Mouse (Mus musculus): ENCODE measurements around the gene Eif2b2.

Gene Eif2b2

DNA sequence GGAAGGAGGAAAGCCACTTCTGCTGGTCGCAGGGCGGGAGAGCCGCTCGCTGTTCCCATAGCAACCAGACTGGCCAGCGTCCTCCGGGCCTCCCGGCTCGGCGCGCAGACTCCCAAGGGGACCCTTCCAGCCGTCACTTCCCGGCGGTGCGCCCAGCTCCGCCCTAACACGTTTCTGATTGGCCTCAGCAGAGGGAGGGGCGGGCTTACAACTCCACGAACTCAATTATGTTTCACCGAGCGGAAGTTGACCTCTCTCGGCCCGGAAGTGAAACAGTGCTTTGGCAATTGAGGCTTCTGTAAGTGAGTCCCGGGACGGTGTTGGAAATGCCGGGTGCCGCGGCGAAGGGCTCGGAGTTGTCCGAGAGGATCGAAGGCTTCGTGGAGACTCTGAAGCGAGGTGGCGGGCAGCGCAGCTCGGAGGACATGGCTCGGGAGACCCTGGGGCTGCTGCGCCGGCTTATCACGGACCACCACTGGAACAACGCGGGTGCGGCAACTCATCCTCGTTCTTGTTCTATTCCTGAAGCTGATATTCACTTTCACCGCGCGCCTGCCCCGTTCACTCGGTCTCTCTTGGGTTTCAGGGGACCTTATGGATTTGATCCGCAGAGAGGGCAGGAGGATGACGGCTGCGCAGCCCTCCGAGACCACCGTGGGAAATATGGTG, at the start of gene Eif2b2:
Eif2b2 (plus strand) TSS at position 246 of the 669 bp plus-strand sequence.
- DNase-seq (ENCODE audit: low spot score): peak; percentile 94

- no peak for DNase-seq (ENCODE audit: low spot score)
These were observed 49.4 kb upstream of the Eif2b2 start for GRCm38 (mm10) chr12:85169877-85170276.

- no peak for DNase-seq (ENCODE audit: low spot score)
These were observed 48.9 kb upstream of the Eif2b2 start for GRCm38 (mm10) chr12:85170284-85170947.

- DNase-seq (ENCODE audit: low spot score): no peak
These were observed 48.4 kb upstream of the Eif2b2 start for GRCm38 (mm10) chr12:85170948-85171307.

GRCm38 (mm10) chr12:85174016-85174415, 45.3 kb upstream of the Eif2b2 start:
- no peak for DNase-seq (ENCODE audit: low spot score)

- no peak for DNase-seq (ENCODE audit: low spot score)
These were observed 44.1 kb upstream of the Eif2b2 start for GRCm38 (mm10) chr12:85175087-85175675.

DNA sequence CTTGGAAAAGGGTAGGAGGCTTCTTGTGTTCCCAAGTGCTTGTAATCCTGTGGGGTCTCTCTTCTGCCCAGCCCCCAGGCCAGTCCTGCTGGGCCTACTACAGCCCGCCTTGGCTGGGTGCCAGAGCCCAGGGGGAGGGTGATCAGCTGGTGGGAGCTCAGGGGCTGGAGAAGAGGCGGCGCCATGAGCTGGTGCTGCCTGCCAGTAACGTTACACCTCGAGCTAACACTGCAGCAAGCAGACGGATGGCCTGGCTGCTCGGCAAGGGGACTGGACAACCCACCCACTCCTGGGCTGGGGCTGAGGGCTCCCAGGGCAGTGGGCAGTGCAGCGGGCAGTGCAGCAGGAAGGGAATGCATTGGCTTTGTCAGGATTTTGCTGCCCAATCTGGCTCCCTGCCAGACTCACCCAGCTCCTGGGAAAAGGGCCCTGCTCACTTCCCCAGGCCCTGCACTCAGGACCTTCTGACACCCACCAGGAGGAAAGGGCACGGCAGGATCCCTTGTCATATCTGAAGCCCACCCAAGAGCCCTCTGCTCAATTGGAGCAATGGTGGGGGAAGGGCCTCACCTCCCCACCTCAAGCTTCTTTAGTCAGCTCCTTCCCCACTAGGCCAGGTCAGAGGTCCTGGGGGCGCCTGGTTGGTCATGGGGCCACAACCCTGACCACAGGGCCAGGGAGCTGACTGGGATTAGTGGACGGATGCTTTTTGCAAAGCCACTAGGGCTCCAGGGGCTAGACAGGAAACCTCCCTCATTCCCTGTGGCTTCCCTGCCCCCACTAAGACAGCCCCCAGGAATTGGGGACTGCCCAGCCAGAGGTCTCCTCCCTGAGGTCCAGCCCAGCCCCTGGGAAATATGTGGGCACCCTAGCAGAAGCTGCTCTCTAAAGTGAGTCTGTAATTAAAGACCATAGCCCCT, 43.1 kb upstream of the Eif2b2 start:
- DNase-seq (ENCODE audit: low spot score): no peak

GRCm38 (mm10) chr12:85176846-85177523, 42.3 kb upstream of the Eif2b2 start:
- DNase-seq (ENCODE audit: low spot score): peak; percentile 37

DNA sequence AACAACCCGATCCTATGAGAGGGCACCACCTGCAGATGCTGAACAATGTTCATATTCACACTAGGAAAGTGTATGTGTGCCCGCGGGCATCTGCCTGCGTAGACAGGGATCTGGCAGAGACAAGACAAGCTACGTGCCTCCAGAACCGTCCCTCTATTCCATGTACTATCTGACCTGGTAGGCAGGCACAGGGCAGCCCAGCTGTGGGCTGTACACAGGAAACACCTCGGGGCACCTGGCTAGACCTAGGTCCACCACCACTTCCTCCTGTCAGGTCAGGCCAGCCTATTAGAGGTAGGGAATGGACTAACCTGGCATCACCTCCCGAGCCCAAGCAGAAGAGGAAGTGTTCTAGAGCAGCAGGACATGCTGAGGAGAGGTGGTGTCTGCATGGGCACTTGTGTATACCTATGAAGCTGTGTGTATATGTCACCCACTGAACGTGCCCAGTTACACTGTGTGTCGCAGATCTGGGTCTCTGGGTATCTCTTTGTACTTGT, 41.5 kb upstream of the Eif2b2 start, which contains the start of gene Pgf:
Pgf (minus strand) TSS at position 51 of the 500 bp plus-strand sequence.
- no peak for DNase-seq (ENCODE audit: low spot score)

GRCm38 (mm10) chr12:85178294-85178693, 41.0 kb upstream of the Eif2b2 start:
- no peak for DNase-seq (ENCODE audit: low spot score)

GRCm38 (mm10) chr12:85181475-85182344, 37.6 kb upstream of the Eif2b2 start:
- DNase-seq (ENCODE audit: low spot score): no peak

DNA sequence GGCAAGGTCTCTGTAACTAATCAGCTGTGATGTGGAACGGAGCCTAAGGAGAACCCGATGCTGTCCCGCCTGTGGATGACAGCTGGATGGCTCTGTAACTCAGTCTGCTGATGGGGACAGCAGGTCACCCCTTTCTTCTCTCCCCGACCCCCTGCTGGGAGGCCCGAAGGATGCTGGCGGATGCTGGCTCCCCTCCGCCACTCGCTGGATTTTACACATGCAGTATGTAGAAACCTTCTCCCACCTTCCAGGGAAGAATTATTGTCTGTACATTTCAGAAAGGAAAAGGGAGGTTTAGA, 37.0 kb upstream of the Eif2b2 start:
- DNase-seq (ENCODE audit: low spot score): no peak

GRCm38 (mm10) chr12:85182898-85183297, 36.4 kb upstream of the Eif2b2 start:
- no peak for DNase-seq (ENCODE audit: low spot score)

- DNase-seq (ENCODE audit: low spot score): no peak
These were observed 35.2 kb upstream of the Eif2b2 start for GRCm38 (mm10) chr12:85184118-85184517.

- DNase-seq (ENCODE audit: low spot score): no peak
These were observed 33.5 kb upstream of the Eif2b2 start for GRCm38 (mm10) chr12:85185810-85186209.

DNA sequence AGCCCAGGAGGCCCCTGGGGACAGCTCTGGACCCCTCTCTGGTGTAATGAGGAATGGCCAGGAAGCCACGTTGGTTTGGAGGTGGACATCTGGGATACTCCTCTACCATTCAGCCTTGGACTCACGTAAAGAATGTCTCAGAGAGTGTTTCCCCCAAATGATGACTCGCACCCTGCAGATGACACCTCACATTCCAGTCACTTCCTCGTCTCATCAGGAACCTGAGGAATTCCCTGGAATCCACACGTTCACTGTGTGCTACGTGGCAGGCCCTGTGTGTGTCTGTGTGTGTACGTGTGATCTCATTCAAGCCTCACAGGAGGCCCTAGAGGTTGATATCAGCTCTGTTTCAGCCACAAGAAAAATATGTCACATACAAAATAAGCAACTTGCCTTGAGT, 32.9 kb upstream of the Eif2b2 start:
- DNase-seq (ENCODE audit: low spot score): no peak

- DNase-seq (ENCODE audit: low spot score): no peak
These were observed 29.0 kb upstream of the Eif2b2 start for GRCm38 (mm10) chr12:85190290-85190689.

GRCm38 (mm10) chr12:85192461-85193108, 26.7 kb upstream of the Eif2b2 start:
- DNase-seq (ENCODE audit: low spot score): no peak

GRCm38 (mm10) chr12:85193146-85193545, 26.1 kb upstream of the Eif2b2 start:
- DNase-seq (ENCODE audit: low spot score): no peak

DNA sequence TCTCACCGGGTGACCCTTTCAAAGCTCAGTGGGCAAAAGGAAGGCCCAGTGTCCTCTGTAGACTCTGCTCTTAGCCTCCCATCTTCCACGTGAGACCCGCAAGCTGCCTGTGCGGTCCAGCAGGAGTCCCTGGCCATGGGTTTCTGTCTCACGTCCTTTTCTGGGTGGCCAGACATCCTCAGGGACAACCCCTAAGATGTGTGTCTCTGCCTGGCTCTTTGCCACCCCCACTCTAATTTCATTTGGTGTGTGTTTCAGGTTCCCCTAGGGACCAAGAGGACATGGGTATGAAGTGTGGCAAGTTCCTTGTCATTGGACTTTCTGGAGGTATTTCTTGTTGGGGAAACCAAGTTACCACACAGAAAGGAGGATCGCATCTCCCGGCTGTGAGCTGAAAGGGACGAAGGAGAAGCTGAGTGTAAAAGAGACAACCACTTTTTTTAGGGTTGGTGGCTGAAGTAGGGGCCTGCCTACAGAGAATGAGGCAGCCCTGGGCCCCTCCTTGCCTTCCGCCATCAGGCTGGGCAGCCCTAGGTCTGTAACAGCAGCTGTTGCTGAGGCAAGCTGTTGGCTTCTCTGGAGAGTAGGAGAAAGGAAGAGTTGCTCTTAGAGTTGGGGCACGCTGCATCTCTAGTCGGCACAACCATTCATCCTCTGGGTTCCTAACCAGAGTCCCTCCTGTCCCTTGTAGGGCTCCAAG, 25.2 kb upstream of the Eif2b2 start:
- no peak for DNase-seq (ENCODE audit: low spot score)

Measured in urinary bladder, postnatal 25 days (tissue).